Mouse (Mus musculus) spleen, postnatal 4 days (tissue): Measurements from ENCODE around the gene Gm14459.
"Not testable (repeated sequence)": the region's sequence is repeated elsewhere in the genome, so short reads cannot be mapped to it uniquely, and the experiment has no call there.

Source experiments
- DNase-seq, 2 experiments: peaks; one replicate each; pipeline ENCODE4 v3.0.0; 2022; ENCODE audit warnings: low spot score in 2 of 2

Gene Gm14459

DNA sequence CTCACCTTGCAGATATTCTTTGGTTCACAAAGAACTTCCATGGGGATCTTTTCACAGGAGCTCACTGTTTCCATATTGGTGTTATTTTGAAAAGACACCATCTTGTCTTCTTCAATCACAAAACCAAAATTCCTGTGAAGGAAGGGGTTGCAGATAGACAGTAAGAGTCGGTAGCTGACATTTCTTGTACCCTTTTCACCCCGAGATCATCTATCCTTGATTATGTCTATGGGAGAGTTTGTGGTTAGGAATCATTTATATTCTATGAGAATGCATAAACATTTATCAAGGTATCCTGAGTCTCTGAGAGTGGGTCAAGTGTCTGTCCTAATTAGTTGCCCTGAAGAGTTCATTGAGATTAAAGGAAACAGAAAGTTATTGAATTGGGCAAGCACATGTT, at the start of gene Gm14459:
Gm14459 (minus strand) TSS at position 101 of the 400 bp plus-strand sequence.
- DNase-seq: no peak

GRCm38 (mm10) chrX:8548155-8548554, 23.4 kb upstream of the Gm14459 start, which contains the start of gene Ssxb6:
Gene Ssxb6 (minus strand): TSS chrX:8548255.
- not testable (repeated sequence) for DNase-seq
